Mouse (Mus musculus): ENCODE results near the gene Hoxb3. TPM values are rescaled to one million over a fixed set of nuclear protein-coding genes. Genes with fewer than 3 reads are reported as not detected.

Hoxb3 gene
- polyA plus RNA-seq, 1 experiment from 2014 or later, result not detected

DNA sequence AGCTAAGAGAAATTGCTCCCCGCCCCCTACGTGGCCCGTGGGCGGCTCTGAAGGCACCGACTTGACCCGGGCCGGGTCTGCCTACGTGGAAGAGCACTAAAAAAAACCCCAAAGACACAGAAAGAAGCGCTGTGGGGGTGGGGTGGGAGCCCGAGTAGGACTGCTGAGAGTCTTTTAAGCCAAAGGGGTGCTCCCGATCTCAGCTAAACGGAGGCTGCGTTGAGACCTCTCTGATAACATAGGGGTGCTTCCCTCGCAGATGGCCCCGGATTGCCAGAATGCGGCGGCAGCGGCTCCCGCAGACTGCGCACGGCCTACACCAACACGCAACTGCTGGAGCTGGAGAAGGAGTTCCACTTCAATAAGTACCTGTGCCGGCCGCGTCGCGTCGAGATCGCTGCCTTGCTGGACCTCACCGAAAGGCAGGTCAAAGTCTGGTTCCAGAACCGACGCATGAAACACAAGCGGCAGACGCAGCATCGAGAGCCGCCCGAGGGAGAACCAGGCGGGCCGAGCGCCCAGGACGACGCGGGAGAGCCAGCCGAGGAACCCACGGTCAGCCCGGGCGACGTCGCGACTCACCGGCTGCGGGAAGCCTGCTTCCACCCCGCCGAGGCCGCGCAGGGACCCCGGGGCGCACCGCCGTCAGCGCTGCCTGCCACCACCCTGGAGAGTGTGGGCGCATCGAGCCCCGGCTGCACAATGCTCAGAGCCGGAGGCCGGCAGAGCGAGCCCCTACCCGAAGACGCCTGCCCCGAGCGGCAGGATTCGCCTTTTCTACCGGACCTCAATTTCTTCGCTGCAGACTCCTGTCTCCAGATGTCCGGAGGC lies 29.8 kb downstream of the Hoxb3 start:
- Histone ChIP-seq H3K9me3 (replicated peaks) (no peaks in the 10 kb centered on the region), H3K4me1 (peaks cover 17% of the 10 kb centered on the region), H3K27me3 (ENCODE audit: low read depth, poor library complexity, severe bottlenecking) (peaks cover 100% of the 10 kb centered on the region), H3K36me3 (no peaks in the 10 kb centered on the region), H3K4me3 (peak overlapping the region; percentile 40), H3K27ac (replicated peaks) (no peak overlapping the region)
- WGBS, result under 1% methylated on average over 75 of the region's 75 CpGs
- peak; percentile 81 for DNase-seq (ENCODE audit: low spot score)

GRCm38 (mm10) chr11:96353522-96353841 lies 30.4 kb downstream of the Hoxb3 start:
- no peak for DNase-seq (ENCODE audit: low spot score)
- WGBS, result 1% methylated on average over 14 of the region's 14 CpGs
- Histone ChIP-seq H3K9me3 (replicated peaks) (no peaks in the 10 kb centered on the region), H3K27ac (replicated peaks) (no peak overlapping the region), H3K27me3 (ENCODE audit: low read depth, poor library complexity, severe bottlenecking) (peaks cover 100% of the 10 kb centered on the region), H3K4me3 (peak overlapping the region; percentile 40; the same call in 1 of the 2 replicates), H3K36me3 (no peaks in the 10 kb centered on the region), H3K4me1 (peaks cover 17% of the 10 kb centered on the region)

- Histone ChIP-seq H3K9me3 (replicated peaks) (no peaks in the 10 kb centered on the region), H3K4me3 (peak overlapping the region; percentile 45), H3K27ac (replicated peaks) (no peak overlapping the region), H3K27me3 (ENCODE audit: low read depth, poor library complexity, severe bottlenecking) (peaks cover 100% of the 10 kb centered on the region), H3K36me3 (no peaks in the 10 kb centered on the region), H3K4me1 (peaks cover 17% of the 10 kb centered on the region)
- DNase-seq (ENCODE audit: low spot score), result peak; percentile 63
- WGBS, result 2% methylated on average over 8 of the region's 8 CpGs
Measured at GRCm38 (mm10) chr11:96353939-96354338, 30.8 kb downstream of the Hoxb3 start.

GRCm38 (mm10) chr11:96354376-96354775 lies 31.2 kb downstream of the Hoxb3 start:
- Histone ChIP-seq H3K36me3 (no peaks in the 10 kb centered on the region), H3K27me3 (ENCODE audit: low read depth, poor library complexity, severe bottlenecking) (peaks cover 100% of the 10 kb centered on the region), H3K4me3 (peak overlapping the region; percentile 45), H3K4me1 (peaks cover 17% of the 10 kb centered on the region), H3K9me3 (replicated peaks) (no peaks in the 10 kb centered on the region), H3K27ac (replicated peaks) (no peak overlapping the region; the same call in 1 of the 2 replicates)
- under 1% methylated on average over 25 of the region's 25 CpGs for WGBS
- peak; percentile 75 for DNase-seq (ENCODE audit: low spot score)

- Histone ChIP-seq H3K4me3 (peak overlapping the region; percentile 45), H3K4me1 (peaks cover 17% of the 10 kb centered on the region), H3K27me3 (ENCODE audit: low read depth, poor library complexity, severe bottlenecking) (peaks cover 100% of the 10 kb centered on the region), H3K9me3 (replicated peaks) (no peaks in the 10 kb centered on the region), H3K27ac (replicated peaks) (no peak overlapping the region), H3K36me3 (no peaks in the 10 kb centered on the region)
- DNase-seq (ENCODE audit: low spot score), result no peak
- 1% methylated on average over 9 of the region's 9 CpGs for WGBS
Measured at GRCm38 (mm10) chr11:96354801-96355311, 31.7 kb downstream of the Hoxb3 start.

DNA sequence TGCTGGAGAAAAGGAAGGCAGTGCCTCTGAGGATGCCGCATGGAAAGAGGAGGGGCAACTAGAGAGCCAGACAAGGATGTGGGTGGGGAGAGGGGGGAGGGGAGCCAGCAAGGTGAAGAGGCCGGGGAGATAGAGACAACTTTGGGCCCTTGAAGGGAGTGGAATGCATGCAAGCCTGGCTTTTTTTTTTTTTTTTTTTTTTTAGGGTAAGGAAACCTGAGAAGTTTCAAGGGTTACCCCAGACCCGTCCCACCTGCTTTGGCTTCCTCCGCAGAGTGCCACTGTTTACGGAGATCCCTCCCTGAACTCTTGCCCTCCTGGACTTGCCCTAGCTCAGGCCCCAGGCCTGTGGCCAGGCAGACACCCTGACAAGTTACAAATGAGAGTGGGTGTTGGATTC lies 40.7 kb downstream of the Hoxb3 start:
- Histone ChIP-seq H3K27ac (replicated peaks) (no peak overlapping the region), H3K4me1 (peaks cover 6% of the 10 kb centered on the region; the same call in 1 of the 2 replicates), H3K27me3 (ENCODE audit: low read depth, poor library complexity, severe bottlenecking) (peaks cover 100% of the 10 kb centered on the region), H3K9me3 (replicated peaks) (no peaks in the 10 kb centered on the region), H3K4me3 (no peak overlapping the region), H3K36me3 (no peaks in the 10 kb centered on the region)
- 1% methylated on average over 5 of the region's 5 CpGs for WGBS
- no peak for DNase-seq (ENCODE audit: low spot score)

DNA sequence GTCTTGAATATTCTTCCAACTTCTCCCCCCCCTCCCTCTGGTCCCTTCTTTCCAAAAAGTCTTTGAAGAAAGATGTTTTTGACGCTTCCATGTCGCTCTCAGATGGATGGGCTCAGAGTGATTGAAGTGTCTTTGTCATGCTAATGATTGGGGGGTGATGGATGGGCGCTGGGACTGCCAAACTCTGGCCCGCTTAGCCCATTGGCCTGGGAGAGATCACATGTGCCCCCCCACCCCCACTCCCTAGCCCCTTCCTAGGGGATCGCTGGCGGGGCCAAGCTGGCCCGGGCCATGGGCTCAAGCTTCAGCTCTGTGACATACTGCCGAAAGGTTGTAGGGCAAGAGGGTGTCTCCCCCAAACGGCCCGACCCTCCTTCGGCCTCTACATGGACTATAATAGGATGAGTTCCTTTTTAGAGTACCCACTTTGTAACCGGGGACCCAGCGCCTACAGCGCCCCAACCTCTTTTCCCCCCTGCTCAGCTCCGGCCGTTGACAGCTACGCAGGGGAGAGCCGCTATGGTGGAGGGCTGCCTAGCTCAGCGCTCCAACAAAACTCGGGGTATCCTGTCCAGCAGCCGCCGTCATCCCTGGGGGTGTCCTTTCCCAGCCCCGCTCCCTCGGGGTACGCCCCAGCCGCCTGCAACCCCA lies 42.4 kb downstream of the Hoxb3 start, which contains the start of gene Hoxb1:
TSS of gene Hoxb1 (plus strand) at position 312 of the 651 bp plus-strand sequence.
- no peak within 1 kb of the TSS for H3K4me3 ChIP-seq
- no peak within 1 kb of the TSS for H3K27ac ChIP-seq (replicated peaks)
- DNase-seq (ENCODE audit: low spot score), result peak; percentile 37
- H3K27me3 ChIP-seq (ENCODE audit: low read depth, poor library complexity, severe bottlenecking), result peaks cover 100% of the 10 kb centered on the region
- under 1% methylated on average over 26 of the region's 26 CpGs for WGBS
- H3K9me3 ChIP-seq (replicated peaks), result no peaks in the 10 kb centered on the region
- H3K4me1 ChIP-seq, result peaks cover 6% of the 10 kb centered on the region; the same call in 1 of the 2 replicates
- no peaks in the 10 kb centered on the region for H3K36me3 ChIP-seq

DNA sequence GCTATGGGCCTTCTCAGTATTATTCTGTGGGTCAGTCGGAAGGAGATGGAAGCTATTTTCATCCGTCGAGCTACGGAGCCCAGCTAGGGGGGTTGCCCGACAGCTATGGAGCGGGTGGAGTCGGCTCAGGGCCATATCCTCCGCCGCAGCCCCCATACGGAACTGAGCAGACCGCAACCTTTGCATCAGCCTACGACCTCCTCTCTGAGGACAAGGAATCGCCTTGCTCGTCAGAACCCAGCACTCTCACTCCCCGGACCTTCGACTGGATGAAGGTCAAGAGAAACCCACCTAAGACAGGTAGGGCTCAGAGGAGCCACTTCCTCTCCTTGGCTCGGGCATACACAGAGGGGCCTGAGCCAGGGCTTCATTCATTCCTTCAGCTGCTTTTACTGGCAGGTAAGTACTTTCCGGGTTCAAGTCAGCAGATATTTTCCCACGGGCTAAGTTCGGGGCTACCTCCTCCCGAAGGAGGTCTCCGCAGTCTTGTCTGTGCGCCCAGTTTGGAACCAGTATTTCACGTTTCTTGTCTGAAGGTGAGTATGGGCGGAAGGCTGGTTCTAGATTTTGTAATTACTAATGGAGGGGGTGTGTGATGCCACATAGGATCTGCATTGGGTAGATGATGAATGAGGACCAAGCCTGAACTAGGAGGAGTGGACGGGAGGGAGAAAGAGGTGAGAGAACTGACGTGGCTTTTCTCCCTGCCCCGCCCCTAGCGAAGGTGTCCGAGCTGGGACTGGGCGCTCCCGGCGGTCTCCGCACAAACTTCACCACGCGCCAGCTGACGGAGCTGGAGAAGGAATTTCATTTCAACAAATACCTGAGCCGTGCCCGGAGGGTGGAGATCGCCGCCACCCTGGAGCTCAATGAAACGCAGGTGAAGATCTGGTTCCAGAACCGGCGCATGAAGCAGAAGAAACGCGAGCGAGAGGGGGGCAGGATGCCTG lies 43.2 kb downstream of the Hoxb3 start:
- 2% methylated on average over 47 of the region's 47 CpGs for WGBS
- H3K36me3 ChIP-seq, result no peaks in the 10 kb centered on the region
- H3K4me3 ChIP-seq, result no peak overlapping the region
- no peak overlapping the region for H3K27ac ChIP-seq (replicated peaks)
- H3K4me1 ChIP-seq, result peaks cover 6% of the 10 kb centered on the region; the same call in 1 of the 2 replicates
- DNase-seq (ENCODE audit: low spot score), result no peak
- H3K9me3 ChIP-seq (replicated peaks), result no peaks in the 10 kb centered on the region
- H3K27me3 ChIP-seq (ENCODE audit: low read depth, poor library complexity, severe bottlenecking), result peaks cover 100% of the 10 kb centered on the region

- no peak overlapping the region for H3K27ac ChIP-seq (replicated peaks)
- WGBS, result 11% methylated on average over 6 of the region's 6 CpGs
- no peaks in the 10 kb centered on the region for H3K9me3 ChIP-seq (replicated peaks)
- H3K27me3 ChIP-seq (ENCODE audit: low read depth, poor library complexity, severe bottlenecking), result peaks cover 100% of the 10 kb centered on the region
- DNase-seq (ENCODE audit: low spot score), result no peak
- H3K36me3 ChIP-seq, result no peaks in the 10 kb centered on the region
- H3K4me3 ChIP-seq, result no peak overlapping the region
- H3K4me1 ChIP-seq, result peaks cover 6% of the 10 kb centered on the region; the same call in 1 of the 2 replicates
Measured at GRCm38 (mm10) chr11:96367141-96367540, 44.0 kb downstream of the Hoxb3 start.

DNA sequence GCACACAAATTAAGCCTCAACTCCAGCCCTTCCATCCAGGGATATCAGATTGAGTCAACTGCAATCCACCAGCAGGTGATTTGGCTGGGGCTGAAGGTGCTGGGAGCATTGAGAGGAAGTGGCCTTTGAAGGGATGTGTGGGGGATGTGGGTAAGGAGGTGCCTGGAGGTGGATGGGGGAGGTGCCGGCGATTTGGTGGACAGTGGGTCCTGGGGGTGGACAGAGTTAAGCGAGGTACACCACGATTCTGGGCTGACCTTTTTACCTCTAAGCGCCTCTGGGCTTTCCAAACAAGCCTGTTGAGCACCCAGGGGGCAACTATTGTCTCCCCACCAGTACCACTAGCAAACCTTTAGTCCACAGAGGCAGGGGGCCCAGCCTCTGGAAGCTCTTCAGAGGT lies 45.6 kb downstream of the Hoxb3 start:
- Histone ChIP-seq H3K9me3 (replicated peaks) (no peaks in the 10 kb centered on the region), H3K36me3 (no peaks in the 10 kb centered on the region), H3K4me1 (peaks cover 10% of the 10 kb centered on the region; the same call in 1 of the 2 replicates), H3K27ac (replicated peaks) (no peak overlapping the region), H3K4me3 (no peak overlapping the region), H3K27me3 (ENCODE audit: low read depth, poor library complexity, severe bottlenecking) (peaks cover 100% of the 10 kb centered on the region)
- 3% methylated on average over 5 of the region's 5 CpGs for WGBS
- no peak for DNase-seq (ENCODE audit: low spot score)

GRCm38 (mm10) chr11:96369140-96369539 lies 46.0 kb downstream of the Hoxb3 start:
- Histone ChIP-seq H3K9me3 (replicated peaks) (no peaks in the 10 kb centered on the region), H3K27ac (replicated peaks) (no peak overlapping the region), H3K4me3 (no peak overlapping the region), H3K27me3 (ENCODE audit: low read depth, poor library complexity, severe bottlenecking) (peaks cover 100% of the 10 kb centered on the region), H3K36me3 (no peaks in the 10 kb centered on the region), H3K4me1 (peaks cover 10% of the 10 kb centered on the region; the same call in 1 of the 2 replicates)
- no peak for DNase-seq (ENCODE audit: low spot score)
- 8% methylated on average over 7 of the region's 7 CpGs for WGBS

DNA sequence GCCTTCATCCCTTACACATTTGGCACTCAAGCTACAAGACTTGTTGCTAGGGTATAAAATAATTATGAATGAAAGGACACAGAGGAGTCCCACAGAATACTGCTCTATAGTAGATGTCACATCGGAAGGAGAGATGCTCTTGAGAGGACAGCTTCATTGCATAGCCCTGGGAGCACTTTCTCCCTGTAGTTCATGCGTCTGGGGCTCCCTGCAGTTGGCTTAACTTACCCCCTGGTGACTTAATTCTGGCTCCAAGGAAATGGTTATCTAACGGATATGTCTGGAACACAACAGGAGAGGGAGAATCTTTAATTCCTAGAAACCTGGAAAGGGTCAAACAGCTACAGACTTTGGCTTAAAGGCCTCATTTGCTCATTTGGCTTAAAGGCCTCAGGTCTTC lies 48.6 kb downstream of the Hoxb3 start:
- H3K4me1 ChIP-seq, result peaks cover 9% of the 10 kb centered on the region; the same call in 1 of the 2 replicates
- no peak overlapping the region for H3K27ac ChIP-seq (replicated peaks)
- DNase-seq (ENCODE audit: low spot score), result no peak
- H3K4me3 ChIP-seq, result no peak overlapping the region
- H3K27me3 ChIP-seq (ENCODE audit: low read depth, poor library complexity, severe bottlenecking), result peaks cover 100% of the 10 kb centered on the region
- no peaks in the 10 kb centered on the region for H3K9me3 ChIP-seq (replicated peaks)
- no peaks in the 10 kb centered on the region for H3K36me3 ChIP-seq
- WGBS, result 5% methylated on average over 3 of the region's 3 CpGs
